Mouse (Mus musculus): Measurements from ENCODE around the gene Lef1.

Gene Lef1

DNA sequence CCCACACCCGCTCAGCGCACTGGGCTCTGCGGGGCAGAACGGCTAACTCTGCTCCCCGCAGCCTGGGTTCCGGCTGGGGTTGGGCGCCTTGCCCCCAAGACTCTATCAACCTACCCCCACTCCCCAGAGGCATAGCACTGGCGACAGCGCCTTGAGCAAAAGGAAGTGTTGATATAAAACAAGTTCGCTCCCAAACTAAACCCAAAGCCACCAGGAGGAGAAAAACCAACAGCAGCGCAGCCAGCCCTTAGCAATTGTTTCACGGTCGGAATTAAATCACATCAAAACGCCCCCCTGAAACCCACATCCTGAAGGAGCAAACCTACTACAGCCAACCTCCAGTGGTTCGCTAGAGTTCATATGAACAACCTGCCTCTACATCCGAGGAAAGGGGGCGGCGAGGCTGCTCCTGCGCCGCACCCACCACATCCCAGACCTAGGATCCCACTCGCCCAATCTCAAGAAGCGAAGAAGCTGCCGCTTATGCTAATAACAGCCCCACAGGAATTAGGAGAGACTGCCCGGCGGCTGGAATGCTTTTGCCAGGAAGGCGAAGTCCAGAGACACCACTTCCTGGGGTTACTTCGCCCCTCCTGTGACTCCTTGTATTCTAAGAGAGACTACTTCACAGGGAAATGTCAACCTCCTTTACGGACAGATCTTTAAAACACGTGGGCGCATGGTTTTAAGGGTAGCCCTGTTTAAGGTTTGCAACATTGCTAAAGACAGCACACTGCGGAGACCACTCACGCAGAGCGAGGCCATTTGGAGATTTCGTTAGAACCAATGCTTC lies 2.8 kb upstream of the Lef1 start:
- in situ Hi-C loops (cut with MboI, MseI): no loop called here

- in situ Hi-C loops (cut with MboI, MseI): no loop called here
These were observed 2.1 kb upstream of the Lef1 start for GRCm38 (mm10) chr3:131108094-131108653.

GRCm38 (mm10) chr3:131109066-131109685 lies 1.1 kb upstream of the Lef1 start:
- in situ Hi-C loops (cut with MboI, MseI): no loop called here

- in situ Hi-C loops (cut with MboI, MseI): loop anchor here (10.0 kb wide), 1 partner anchor 385 kb away; no protein-coding TSS in a partner anchor
These were observed 593 bp upstream of the Lef1 start for GRCm38 (mm10) chr3:131109686-131110070.

GRCm38 (mm10) chr3:131111151-131111850 lies 1.0 kb downstream of the Lef1 start:
- in situ Hi-C loops (cut with MboI, MseI): loop anchor here (10.0 kb wide), 1 partner anchor 386 kb away; no protein-coding TSS in a partner anchor

DNA sequence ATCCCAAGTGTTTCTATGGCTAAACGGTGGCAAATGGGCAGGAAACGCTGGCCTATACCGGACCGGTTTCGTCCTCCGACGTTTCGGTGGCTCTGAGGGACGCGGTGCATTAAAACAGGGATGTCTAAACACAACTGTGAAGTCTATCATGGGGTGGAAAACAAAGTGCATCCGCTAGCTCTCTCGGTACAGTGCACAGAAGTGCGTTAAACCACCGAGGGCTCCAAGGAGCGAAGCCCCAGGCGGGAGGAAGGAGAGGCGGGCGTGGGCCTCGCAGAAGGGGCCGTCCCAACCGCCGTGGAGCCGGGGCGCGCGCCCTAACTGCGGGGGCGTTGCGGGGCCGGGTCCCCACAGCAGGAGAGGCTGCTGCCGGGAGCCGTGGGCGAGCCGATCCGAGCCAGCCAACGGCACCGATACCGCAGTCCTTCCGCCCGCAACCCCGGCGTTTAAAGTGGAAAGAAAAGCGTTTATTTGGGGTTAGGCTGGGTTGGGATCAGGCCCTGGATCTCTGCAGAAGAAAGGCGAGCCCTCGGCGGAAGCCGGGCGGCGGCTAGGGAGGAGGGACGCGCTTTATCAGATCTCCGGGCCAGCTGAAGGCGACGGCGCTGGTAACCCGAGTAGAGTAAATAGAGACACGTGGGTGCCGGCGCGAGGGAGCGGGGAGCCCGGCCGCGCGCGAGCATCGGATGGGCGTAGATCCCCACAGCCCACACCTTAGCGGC lies 1.7 kb downstream of the Lef1 start:
- in situ Hi-C loops (cut with MboI, MseI): loop anchor here (10.0 kb wide), 1 partner anchor 387 kb away; no protein-coding TSS in a partner anchor

GRCm38 (mm10) chr3:131112573-131112955 lies 2.3 kb downstream of the Lef1 start:
- in situ Hi-C loops (cut with MboI, MseI): loop anchor here (10.0 kb wide), 1 partner anchor 388 kb away; no protein-coding TSS in a partner anchor

- in situ Hi-C loops (cut with MboI, MseI): loop anchor here (10.0 kb wide), 1 partner anchor 388 kb away; no protein-coding TSS in a partner anchor
These were observed 2.8 kb downstream of the Lef1 start for GRCm38 (mm10) chr3:131113029-131113428.

GRCm38 (mm10) chr3:131116116-131116515 lies 5.8 kb downstream of the Lef1 start:
- in situ Hi-C loops (cut with MboI, MseI): loop anchor here (5.0 to 10.0 kb wide), 3 partner anchors 41 to 391 kb away; no protein-coding TSS in a partner anchor

- in situ Hi-C loops (cut with MboI, MseI): loop anchor here (5.0 to 10.0 kb wide), 3 partner anchors 40 to 393 kb away; no protein-coding TSS in a partner anchor
These were observed 7.1 kb downstream of the Lef1 start for GRCm38 (mm10) chr3:131117352-131117751.

DNA sequence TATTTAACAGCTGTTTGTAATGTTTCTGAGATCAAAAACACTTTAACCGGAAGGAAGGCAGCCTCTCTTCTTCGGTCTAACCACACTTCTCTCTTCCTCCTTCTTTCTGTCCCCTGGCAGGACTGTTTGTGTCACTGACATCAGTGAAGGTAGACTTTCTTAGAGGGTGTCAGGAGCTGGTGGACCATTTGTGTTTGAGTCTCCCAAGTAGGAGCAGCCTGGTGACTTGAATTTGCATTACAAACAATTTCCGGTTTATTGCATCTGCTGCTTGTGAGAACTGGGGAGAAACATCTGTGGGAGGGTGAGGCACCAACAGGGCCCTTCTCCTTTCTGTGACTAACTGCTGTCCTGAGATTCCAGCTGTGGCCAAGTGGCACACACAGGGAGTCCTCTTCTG lies 7.6 kb downstream of the Lef1 start:
- in situ Hi-C loops (cut with MboI, MseI): loop anchor here (5.0 to 10.0 kb wide), 3 partner anchors 39 to 393 kb away; no protein-coding TSS in a partner anchor

DNA sequence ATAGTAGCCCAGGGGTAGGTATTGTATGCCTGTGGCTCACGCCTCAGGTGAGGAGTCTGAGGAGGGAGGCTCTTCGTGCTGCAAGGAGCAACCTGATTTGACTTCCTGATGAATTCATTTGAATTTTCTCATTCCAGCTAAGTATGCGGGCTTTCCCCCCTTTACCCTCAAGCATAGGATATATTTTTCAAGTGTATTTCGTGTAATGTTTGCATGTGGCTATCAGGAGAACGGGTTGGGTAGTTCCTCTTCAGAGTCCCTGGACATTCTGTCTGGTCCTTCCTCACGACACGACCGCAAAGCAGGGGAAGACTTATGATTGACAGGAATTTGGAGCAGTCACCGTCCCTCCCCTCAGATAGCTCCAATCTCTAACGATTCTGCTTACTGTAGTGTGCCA lies 9.2 kb downstream of the Lef1 start:
- in situ Hi-C loops (cut with MboI, MseI): loop anchor here (5.0 to 10.0 kb wide), 3 partner anchors 38 to 395 kb away; no protein-coding TSS in a partner anchor

- in situ Hi-C loops (cut with MboI, MseI): no loop called here
These were observed 13.2 kb downstream of the Lef1 start for GRCm38 (mm10) chr3:131123501-131123900.

DNA sequence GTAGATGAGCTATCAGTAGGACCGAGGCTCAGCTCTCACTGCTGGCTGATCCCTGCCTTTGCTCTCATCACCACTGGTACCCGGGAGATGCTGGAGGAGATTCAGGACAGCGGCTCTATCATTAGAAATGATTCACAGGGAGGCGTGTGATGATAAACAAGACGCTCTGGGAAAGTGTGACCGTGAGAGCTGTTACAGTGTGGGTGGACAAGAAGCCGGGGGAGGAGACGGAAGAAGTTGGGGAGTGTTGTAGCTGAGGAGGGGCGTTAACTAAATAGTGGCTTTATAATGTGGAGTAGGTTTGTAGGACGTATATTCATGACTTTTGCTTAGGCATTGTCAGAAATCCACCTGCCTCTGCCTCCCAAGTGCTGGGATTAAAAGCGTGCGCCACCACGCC lies 15.6 kb downstream of the Lef1 start:
- in situ Hi-C loops (cut with MboI, MseI): no loop called here

DNA sequence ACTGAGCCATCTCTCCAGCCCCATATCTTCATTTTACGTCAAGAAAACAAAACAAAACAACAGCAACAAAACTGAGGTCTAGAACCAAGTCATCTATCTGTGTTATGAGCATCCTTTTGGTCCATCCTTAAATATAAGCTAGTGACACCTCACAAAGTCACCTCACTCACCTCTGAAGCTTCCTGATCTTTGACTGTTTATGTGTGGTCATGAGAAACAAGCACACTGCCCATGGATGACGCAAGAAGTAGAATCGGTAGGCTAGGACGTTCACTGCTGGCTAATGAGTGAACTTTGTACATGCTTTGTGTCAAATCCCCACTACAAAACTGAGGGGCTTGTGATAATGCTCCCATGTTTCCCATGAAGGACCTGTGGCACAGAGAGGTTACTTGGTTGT lies 16.2 kb downstream of the Lef1 start:
- in situ Hi-C loops (cut with MboI, MseI): no loop called here

DNA sequence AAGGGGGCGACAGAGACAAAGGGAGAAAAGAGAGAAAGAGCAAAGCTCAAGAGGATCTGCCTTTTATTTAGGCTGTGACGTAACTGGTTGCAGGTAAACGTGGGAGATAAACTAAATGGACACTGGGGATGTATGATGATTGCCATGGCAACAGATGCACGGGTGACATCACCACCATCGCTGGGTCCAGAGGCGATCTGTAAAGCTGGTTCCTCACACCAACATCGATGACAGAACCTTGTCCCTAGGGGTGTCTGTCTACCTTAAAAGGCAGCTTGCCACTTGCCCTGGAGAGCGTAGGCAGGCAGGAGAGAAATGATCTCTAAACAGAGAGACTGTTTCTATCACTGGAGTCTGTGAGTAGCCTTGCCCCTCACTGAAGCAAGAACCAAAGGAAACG lies 23.7 kb downstream of the Lef1 start:
- in situ Hi-C loops (cut with MboI, MseI): no loop called here

DNA sequence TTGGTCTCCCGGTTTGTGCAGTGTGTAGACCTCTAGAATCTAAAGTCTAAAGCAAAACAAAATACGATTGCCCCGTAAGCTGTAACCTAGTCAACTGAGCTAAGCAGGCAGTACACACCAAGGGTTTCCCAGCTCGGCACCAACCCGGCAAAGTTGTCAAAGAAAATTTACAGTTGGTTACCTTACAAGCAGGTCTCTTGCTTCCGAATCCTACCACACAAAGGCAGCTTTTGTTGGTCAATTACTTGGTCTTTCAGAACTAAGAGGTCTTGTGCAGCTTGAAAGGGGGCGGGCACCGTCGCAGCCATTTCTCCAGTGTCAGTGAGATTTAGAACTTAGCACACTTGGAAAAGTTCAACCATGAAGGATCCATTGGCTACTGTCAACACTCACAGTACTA lies 25.2 kb downstream of the Lef1 start:
- in situ Hi-C loops (cut with MboI, MseI): no loop called here

- in situ Hi-C loops (cut with MboI, MseI): no loop called here
These were observed 26.2 kb downstream of the Lef1 start for GRCm38 (mm10) chr3:131136455-131136854.

- in situ Hi-C loops (cut with MboI, MseI): no loop called here
These were observed 27.0 kb downstream of the Lef1 start for GRCm38 (mm10) chr3:131137119-131137781.

DNA sequence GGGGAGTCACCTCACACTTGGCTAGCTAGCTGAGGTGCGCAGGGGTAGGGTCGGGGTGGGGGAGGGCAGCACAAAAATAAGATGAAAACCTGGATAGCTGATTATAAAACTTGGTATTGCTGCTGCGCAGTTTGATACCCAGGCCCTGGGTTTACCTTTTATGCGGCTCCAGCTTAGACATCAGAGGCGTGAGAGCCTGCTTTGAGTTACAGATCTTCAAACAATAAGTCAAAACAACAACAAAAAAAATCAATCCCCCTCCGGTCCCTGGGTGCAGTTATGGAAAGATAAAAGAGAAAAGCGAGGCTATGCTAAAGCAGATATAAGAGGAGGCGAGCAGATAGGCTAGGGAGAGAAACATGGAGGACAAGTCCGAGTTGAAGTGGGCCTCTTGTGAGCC lies 28.0 kb downstream of the Lef1 start:
- in situ Hi-C loops (cut with MboI, MseI): no loop called here
